Comparison of ENCODE assay signal across 8 mouse cellular contexts in genomic region chr7:143053008-143053899, GRCm38 (mm10). TPM values are rescaled to one million over a fixed set of nuclear protein-coding genes. Genes with fewer than 3 reads are reported as not detected.
A peak's percentile ranks its signal among the peaks of the same experiment; 100 is the strongest.
DNase-seq lines count a peak whose midpoint lies in the region; ATAC-seq and TF ChIP-seq lines count a peak whose summit lies in the region.

No protein-coding gene starts in this region.

- no peaks in the 10 kb centered on the region for H3K9me3 ChIP-seq in ES-E14 (ENCODE audit: control insufficient read depth, insufficient read depth, low read depth, low read length)
- H3K9me3 ChIP-seq in forebrain, embryonic 14.5 days (replicated peaks; ENCODE audit: control insufficient read depth, low read length), result no peaks in the 10 kb centered on the region

- WGBS in forebrain, embryonic 14.5 days, result under 1% methylated on average over 40 of the region's 46 CpGs

- in situ Hi-C loops in ES-E14 (cut with MboI; ENCODE audit: low sequenced_read_pairs in 2 of 2, unreplicated experiment in 2 of 2), result no loop called here

- H3K27ac ChIP-seq in ES-E14 (ENCODE audit: insufficient read depth, low read depth, low read length, poor library complexity, severe bottlenecking), result peak overlapping the region; percentile 45
- H3K27ac ChIP-seq in brown adipose tissue, adult 24 weeks (replicated peaks; ENCODE audit: low read depth, low read length), result peak overlapping the region; percentile 93
- peak overlapping the region; percentile 71 for H3K27ac ChIP-seq in forebrain, embryonic 14.5 days (ENCODE audit: low read depth, low read length)

- H3K27me3 ChIP-seq in forebrain, embryonic 14.5 days (replicated peaks; ENCODE audit: control insufficient read depth, insufficient read depth, low read length), result no peaks in the 10 kb centered on the region

- peaks cover 3 to 21% of the 10 kb centered on the region in 2 experiments; a peak in 3 of 4 replicates for H3K4me1 ChIP-seq in ES-E14 (ENCODE audit: control insufficient read depth in 2 of 2, insufficient read depth in 2 of 2, low read length in 2 of 2, poor library complexity in 1 of 2)
- peaks cover 51% of the 10 kb centered on the region for H3K4me1 ChIP-seq in brown adipose tissue, adult 24 weeks (ENCODE audit: control insufficient read depth, insufficient read depth, insufficient read length, low read length)
- H3K4me1 ChIP-seq in forebrain, embryonic 14.5 days (ENCODE audit: control insufficient read depth, insufficient read depth, low read length), result peaks cover 20% of the 10 kb centered on the region

- ATAC-seq in forebrain, embryonic 14.5 days, result peak; percentile 80

- DNase-seq in ES-E14 (ENCODE audit: low read depth, low spot score), result no peak
- DNase-seq in forebrain, embryonic 14.5 days (ENCODE audit: low spot score), result peak; percentile 75
- peak; percentile 83 for DNase-seq in heart, postnatal 4 days
- DNase-seq in layer of hippocampus, postnatal 36 days, result peak; percentile 65 to 71
- DNase-seq in lung, postnatal 14 days, result peak; percentile 70
- peak; percentile 77 for DNase-seq in ovary, postnatal 36 days (ENCODE audit: low spot score)
- DNase-seq in urinary bladder, adult 2 months (ENCODE audit: low spot score), result peak; percentile 49

- H3K4me3 ChIP-seq in ES-E14 (ENCODE audit: insufficient read depth in 1 of 2, low read depth in 1 of 2, low read length in 2 of 2, poor library complexity in 1 of 2, severe bottlenecking in 1 of 2), result peak overlapping the region; percentile 80 to 86
- H3K4me3 ChIP-seq in brown adipose tissue, adult 24 weeks (ENCODE audit: insufficient read depth, low read depth, low read length), result peak overlapping the region; percentile 93
- peak overlapping the region; percentile 86 for H3K4me3 ChIP-seq in forebrain, embryonic 14.5 days (ENCODE audit: low read depth, low read length)

- H3K4me2 ChIP-seq in forebrain, embryonic 14.5 days (ENCODE audit: low read length), result peak overlapping the region; percentile 80

- peaks cover 26% of the 10 kb centered on the region for H3K36me3 ChIP-seq in ES-E14 (ENCODE audit: control insufficient read depth, insufficient read depth, low read length, poor library complexity, severe bottlenecking)
- peaks cover 2% of the 10 kb centered on the region for H3K36me3 ChIP-seq in forebrain, embryonic 14.5 days (ENCODE audit: control insufficient read depth, insufficient read depth, low read length)

- H3K9ac ChIP-seq in ES-E14 (ENCODE audit: insufficient read depth, low read depth, low read length, poor library complexity, severe bottlenecking), result peak overlapping the region; percentile 84
- H3K9ac ChIP-seq in forebrain, embryonic 14.5 days (ENCODE audit: low read length), result peak overlapping the region; percentile 92

TF ChIP-seq in ES-E14, 5 proteins besides CTCF, POLR2A, EP300 and RAD21:
- no peak for TF ChIP-seq CHD2 (IDR thresholded peaks at IDR 0.05; ENCODE audit: low read depth, low read length)
- TF ChIP-seq HCFC1 (IDR thresholded peaks at IDR 0.05; ENCODE audit: borderline replicate concordance, insufficient read depth, low read length), result no peak
- no peak for TF ChIP-seq ZC3H11A (IDR thresholded peaks at IDR 0.05; ENCODE audit: borderline replicate concordance, low read depth, low read length)
- no peak for TF ChIP-seq MAFK (IDR thresholded peaks at IDR 0.05; ENCODE audit: insufficient read depth, low read depth, low read length)
- TF ChIP-seq ZNF384 (IDR thresholded peaks at IDR 0.05; ENCODE audit: low read depth, low read length), result no peak
TF ChIP-seq in ES-E14: peak in this region for 0.

RNA-seq across cellular contexts. Expression of gene Cd81, which starts 0.7 kb away (rescaled TPM):
- 403 and 951 TPM in 2 replicates for total RNA-seq in ES-E14 (2012; rRNA removed)
- 289 and 375 TPM in 2 replicates for polyA plus RNA-seq in brown adipose tissue, adult 24 weeks (2012; ENCODE audit: insufficient read depth, insufficient read length, missing spikeins)
- polyA plus RNA-seq in forebrain, embryonic 14.5 days (2014; fragmentation: Nextera tagmentation; extraction: Ambion mirVana), result 343 and 345 TPM in 2 replicates
- total RNA-seq in heart, postnatal 4 days (2021), result 100 to 1,000 TPM; 600 to 620 TPM
- 100 to 1,000 TPM; 441 to 447 TPM for total RNA-seq in layer of hippocampus, postnatal 36 days (2021)
- polyA plus RNA-seq in urinary bladder, adult 2 months (2012; rRNA removed), result 591 and 684 TPM in 2 replicates

RNA-seq across cellular contexts. Expression of gene Tssc4, which starts 15.8 kb away (rescaled TPM):
- total RNA-seq in ES-E14 (2012; rRNA removed), result 51.0 and 64.3 TPM in 2 replicates
- 6.7 and 13.2 TPM in 2 replicates for polyA plus RNA-seq in brown adipose tissue, adult 24 weeks (2012; ENCODE audit: insufficient read depth, insufficient read length, missing spikeins)
- 97.5 and 106 TPM in 2 replicates for polyA plus RNA-seq in forebrain, embryonic 14.5 days (2014; fragmentation: Nextera tagmentation; extraction: Ambion mirVana)
- total RNA-seq in heart, postnatal 4 days (2021), result 10 to 100 TPM; 32.6 to 33.9 TPM
- 10 to 100 TPM; 40.0 to 46.3 TPM for total RNA-seq in layer of hippocampus, postnatal 36 days (2021)
- polyA plus RNA-seq in urinary bladder, adult 2 months (2012; rRNA removed), result 44.7 and 57.5 TPM in 2 replicates

RNA-seq across cellular contexts. Expression of gene Trpm5, which starts 41.2 kb away (rescaled TPM):
- 1.0 TPM in 2 replicates for total RNA-seq in ES-E14 (2012; rRNA removed)
- polyA plus RNA-seq in brown adipose tissue, adult 24 weeks (2012; ENCODE audit: insufficient read depth, insufficient read length, missing spikeins), result not detected in 2 replicates
- polyA plus RNA-seq in forebrain, embryonic 14.5 days (2014; fragmentation: Nextera tagmentation; extraction: Ambion mirVana), result 1.4 and 2.0 TPM in 2 replicates
- total RNA-seq in heart, postnatal 4 days (2021), result under 1 TPM; 0.74 to 0.93 TPM
- total RNA-seq in layer of hippocampus, postnatal 36 days (2021), result not detected
- polyA plus RNA-seq in urinary bladder, adult 2 months (2012; rRNA removed), result 0.21 and 0.29 TPM in 2 replicates

RNA-seq across cellular contexts. Expression of gene Tspan32, which starts 48.4 kb away (rescaled TPM):
- total RNA-seq in ES-E14 (2012; rRNA removed), result 2.4 and 4.3 TPM in 2 replicates
- polyA plus RNA-seq in brown adipose tissue, adult 24 weeks (2012; ENCODE audit: insufficient read depth, insufficient read length, missing spikeins), result 0.83 and 1.3 TPM in 2 replicates
- 0.61 and 1.2 TPM in 2 replicates for polyA plus RNA-seq in forebrain, embryonic 14.5 days (2014; fragmentation: Nextera tagmentation; extraction: Ambion mirVana)
- total RNA-seq in heart, postnatal 4 days (2021), result under 1 TPM; 0.45 to 0.64 TPM
- under 1 TPM in 1 of 2 experiments, not detected in 1; 0.23 TPM for total RNA-seq in layer of hippocampus, postnatal 36 days (2021)
- 1.9 and 2.8 TPM in 2 replicates for polyA plus RNA-seq in urinary bladder, adult 2 months (2012; rRNA removed)

RNA-seq across cellular contexts. Expression of gene Kcnq1, which starts 52.9 kb away (rescaled TPM):
- 0.22 and 0.42 TPM in 2 replicates for total RNA-seq in ES-E14 (2012; rRNA removed)
- polyA plus RNA-seq in brown adipose tissue, adult 24 weeks (2012; ENCODE audit: insufficient read depth, insufficient read length, missing spikeins), result 0.36 and 1.0 TPM in 2 replicates
- polyA plus RNA-seq in forebrain, embryonic 14.5 days (2014; fragmentation: Nextera tagmentation; extraction: Ambion mirVana), result 0.90 and 2.1 TPM in 2 replicates
- 10 to 100 TPM; 51.7 to 55.3 TPM for total RNA-seq in heart, postnatal 4 days (2021)
- 1 to 10 TPM in 1 of 2 experiments, under 1 TPM in 1; 0.55 to 1.1 TPM for total RNA-seq in layer of hippocampus, postnatal 36 days (2021)
- polyA plus RNA-seq in urinary bladder, adult 2 months (2012; rRNA removed), result 1.0 and 1.5 TPM in 2 replicates
